Mouse (Mus musculus): ENCODE data around the gene Coasy. TPM values are rescaled to one million over a fixed set of nuclear protein-coding genes. Genes with fewer than 3 reads are reported as not detected.

Coasy gene
- total RNA-seq, 2 experiments from 2014 or later: 22.5 to 24.1 TPM

DNA sequence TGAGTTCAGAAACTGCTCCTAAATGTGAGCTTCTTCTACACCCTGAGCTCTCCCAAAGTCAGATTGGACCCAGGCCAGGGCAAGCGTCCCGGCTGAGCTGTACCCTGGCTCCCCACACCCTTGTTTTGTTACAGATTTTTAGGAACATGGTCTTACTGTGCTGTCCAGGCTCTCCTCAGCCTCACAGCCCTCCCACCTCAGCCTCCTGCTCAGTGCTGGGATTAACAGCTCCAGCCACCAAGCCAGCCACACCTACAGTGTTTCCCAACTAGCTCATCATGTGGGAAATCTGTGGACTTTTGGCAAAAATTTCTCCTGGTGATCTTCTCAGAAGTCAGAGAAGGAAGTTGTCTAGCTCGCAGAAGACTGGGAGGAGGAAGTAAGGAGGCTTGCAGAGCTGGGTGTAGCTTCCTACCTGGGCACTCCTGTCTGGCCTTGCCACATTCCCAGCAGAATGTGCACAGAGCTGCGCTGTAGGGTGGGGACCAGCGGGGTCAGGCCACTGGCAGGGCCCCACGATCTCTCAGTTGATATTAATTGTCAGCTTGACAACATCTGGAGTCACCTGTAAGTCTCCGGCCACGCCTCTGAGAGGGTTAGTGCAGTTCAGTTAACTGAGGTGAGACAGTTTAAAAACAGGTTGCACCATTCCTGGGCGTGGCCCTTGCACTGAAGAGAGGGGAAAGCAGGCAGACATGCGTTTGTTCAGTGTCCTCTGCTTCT lies 29.5 kb upstream of the Coasy start:
- intact Hi-C loops (cut with DNase I): no loop called here
- TF ChIP-seq CTCF (IDR thresholded peaks at IDR 0.05): no peak
- Histone ChIP-seq H3K4me3 (no peak overlapping the region), H3K27ac (peak overlapping the region; percentile 67)
- DNase-seq (ENCODE audit: extremely low spot score in 1 of 2, low spot score in 2 of 2): no peak

DNA sequence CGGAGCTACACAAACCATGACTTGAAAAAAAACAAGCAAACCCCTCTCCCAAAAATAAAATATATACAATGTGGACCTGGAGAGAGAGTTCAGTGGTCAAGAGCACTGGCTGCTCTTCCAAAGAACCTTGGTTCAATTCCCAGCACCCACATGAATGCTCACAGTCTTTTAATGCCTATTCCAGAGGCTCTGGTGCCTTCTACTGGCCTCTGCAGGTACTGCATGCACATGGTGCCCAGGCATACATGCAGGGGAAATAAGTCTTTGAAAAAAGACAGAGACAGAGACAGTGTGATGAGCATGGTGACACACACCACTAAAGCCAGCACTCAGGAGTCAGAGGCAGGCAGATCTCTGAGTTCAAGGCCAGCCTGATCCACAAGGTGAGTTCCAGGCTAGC lies 28.4 kb upstream of the Coasy start:
- Histone ChIP-seq H3K4me3 (no peak overlapping the region), H3K27ac (no peak overlapping the region)
- intact Hi-C loops (cut with DNase I): no loop called here
- TF ChIP-seq CTCF (IDR thresholded peaks at IDR 0.05): peak; percentile 49
- DNase-seq (ENCODE audit: extremely low spot score in 1 of 2, low spot score in 2 of 2): no peak

DNA sequence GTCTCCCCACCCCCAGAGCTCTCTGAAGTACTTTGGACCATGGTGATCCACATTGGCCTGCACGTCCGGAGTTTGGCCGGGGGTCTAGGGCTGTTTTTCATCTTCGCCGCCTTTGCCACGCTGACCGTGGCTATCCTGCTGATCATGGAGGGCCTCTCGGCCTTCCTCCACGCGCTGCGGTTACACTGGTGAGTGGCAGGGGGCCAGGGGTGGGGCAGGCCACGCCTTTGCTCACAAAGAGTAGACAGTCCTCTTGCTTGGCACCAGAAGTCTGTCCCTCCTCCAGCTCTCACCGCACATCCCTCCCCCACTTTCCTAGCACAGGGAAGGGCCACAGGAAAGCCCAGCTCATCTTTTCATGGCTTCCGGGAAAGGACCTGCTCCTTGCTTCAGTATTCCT lies 26.9 kb upstream of the Coasy start:
- no peak for TF ChIP-seq CTCF (IDR thresholded peaks at IDR 0.05)
- no peak for DNase-seq (ENCODE audit: extremely low spot score in 1 of 2, low spot score in 2 of 2)
- H3K4me3 ChIP-seq: no peak overlapping the region
- H3K27ac ChIP-seq: no peak overlapping the region
- intact Hi-C loops (cut with DNase I): no loop called here

DNA sequence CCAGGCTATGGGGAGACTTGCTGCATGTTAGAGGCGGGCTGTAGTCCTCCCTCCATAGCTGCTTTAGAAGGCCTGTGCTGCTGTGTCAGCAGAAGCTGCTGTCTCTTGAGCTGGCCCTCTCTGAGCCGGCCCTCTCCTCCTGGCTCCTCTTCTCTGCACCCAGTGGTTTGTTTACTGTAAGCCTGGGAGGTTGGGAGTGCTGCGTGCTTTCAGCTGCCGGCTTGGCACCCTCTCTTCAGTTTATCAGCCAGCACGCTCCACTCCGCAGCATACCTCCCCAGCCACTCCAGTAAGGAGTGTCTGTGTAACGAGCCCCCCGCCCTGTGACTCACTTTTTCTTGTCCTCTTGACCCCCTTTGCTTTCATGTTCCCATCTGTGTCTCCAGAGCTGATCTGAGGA lies 25.5 kb upstream of the Coasy start:
- no peak for TF ChIP-seq CTCF (IDR thresholded peaks at IDR 0.05)
- intact Hi-C loops (cut with DNase I): no loop called here
- Histone ChIP-seq H3K27ac (peak overlapping the region; percentile 67), H3K4me3 (no peak overlapping the region)
- DNase-seq (ENCODE audit: extremely low spot score in 1 of 2, low spot score in 2 of 2): no peak

DNA sequence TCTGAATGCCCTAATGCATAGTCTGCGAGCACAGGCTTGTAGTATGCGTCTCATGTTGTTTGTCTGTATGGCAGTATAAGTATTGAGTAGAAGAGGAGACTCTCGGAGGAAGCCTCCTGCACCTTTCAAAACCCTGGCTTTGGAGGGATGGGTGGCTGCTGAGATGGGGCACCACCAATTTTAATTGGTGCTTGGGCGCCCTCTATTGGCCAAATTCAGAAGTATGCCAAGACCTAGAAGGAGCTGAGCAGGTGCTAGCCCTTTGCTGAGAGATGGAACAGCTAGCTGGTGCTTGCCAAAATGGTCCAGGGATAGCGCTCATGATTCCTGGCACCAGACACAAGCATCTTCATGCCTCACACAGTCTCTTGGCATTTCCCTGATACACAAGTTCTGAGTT lies 24.5 kb upstream of the Coasy start:
- TF ChIP-seq CTCF (IDR thresholded peaks at IDR 0.05): peak; percentile 81
- intact Hi-C loops (cut with DNase I): loop anchor here (1.0 kb wide), 1 partner anchor 75 kb away; no protein-coding TSS in a partner anchor
- H3K27ac ChIP-seq: peak overlapping the region; percentile 80
- H3K4me3 ChIP-seq: no peak overlapping the region
- DNase-seq (ENCODE audit: extremely low spot score in 1 of 2, low spot score in 2 of 2): peak; percentile 78 to 84

DNA sequence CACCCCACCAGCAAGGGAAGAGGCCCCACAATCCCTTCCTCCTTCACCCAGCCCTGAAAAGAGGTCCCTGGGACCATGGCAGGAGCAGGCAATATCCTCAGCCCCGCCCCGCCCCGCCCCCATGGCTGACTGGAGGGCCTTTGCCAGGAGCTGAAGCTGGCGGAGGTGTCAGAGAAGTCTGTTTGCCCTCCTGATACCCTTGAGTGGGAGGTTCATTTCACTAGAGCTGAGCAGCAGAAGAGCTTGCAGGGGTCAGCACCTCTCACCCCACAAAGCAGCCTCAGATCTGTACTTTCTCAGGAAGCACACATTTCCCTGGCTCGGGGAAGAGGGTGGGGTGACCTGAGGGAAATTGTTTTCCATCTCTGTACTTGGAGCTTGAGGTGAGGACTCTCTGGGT lies 23.6 kb upstream of the Coasy start:
- peak overlapping the region; percentile 80 for H3K27ac ChIP-seq
- DNase-seq (ENCODE audit: extremely low spot score in 1 of 2, low spot score in 2 of 2): no peak

DNA sequence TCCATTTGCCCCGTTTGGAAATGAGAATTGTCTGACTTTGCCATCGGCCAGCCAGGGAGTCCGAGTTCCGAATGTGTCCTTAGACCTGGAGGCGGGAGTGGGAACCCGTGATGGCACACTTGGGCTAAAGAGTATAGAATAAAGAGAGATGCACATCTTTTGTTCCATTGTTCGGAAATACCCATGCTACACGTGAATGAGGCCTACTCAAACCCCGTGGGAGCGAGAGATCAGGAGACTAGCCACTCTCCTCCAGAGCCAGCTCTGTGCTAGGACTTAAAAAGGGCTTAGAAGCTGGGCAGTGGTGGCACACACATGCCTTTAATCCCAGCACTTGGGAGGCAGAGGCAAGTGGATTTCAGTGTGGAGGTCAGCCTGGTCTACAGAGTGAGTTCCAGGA lies 22.9 kb upstream of the Coasy start:
- Histone ChIP-seq H3K4me3 (no peak overlapping the region), H3K27ac (peak overlapping the region; percentile 60)
- intact Hi-C loops (cut with DNase I): no loop called here
- no peak for TF ChIP-seq CTCF (IDR thresholded peaks at IDR 0.05)
- DNase-seq (ENCODE audit: extremely low spot score in 1 of 2, low spot score in 2 of 2): no peak

More for the DNA sequence above, 23.6 kb upstream of the Coasy start:
- intact Hi-C loops (cut with DNase I): loop anchor here (1.0 kb wide), 1 partner anchor 75 kb away; no protein-coding TSS in a partner anchor
- no peak for TF ChIP-seq CTCF (IDR thresholded peaks at IDR 0.05)
- no peak overlapping the region for H3K4me3 ChIP-seq

DNA sequence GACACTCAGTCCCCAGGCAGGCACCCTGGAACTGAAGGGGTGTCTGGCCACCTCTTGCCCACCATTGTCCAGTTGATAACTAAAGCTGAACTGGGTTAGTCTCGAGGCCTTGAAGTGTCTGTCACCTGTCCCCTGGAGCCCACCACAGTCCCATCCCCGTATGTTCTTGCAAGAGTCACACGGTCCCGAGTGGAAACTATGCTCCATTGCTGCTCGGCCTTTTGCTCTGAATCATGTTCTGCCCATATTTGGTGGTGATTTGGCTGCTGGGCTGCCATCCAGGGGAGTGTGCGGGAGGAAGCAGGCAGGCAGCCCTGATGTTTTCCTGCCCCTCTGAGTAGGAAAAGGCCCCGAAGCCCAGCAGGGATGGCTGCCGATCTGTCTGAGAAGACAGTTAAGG lies 22.2 kb upstream of the Coasy start:
- Histone ChIP-seq H3K4me3 (no peak overlapping the region), H3K27ac (peak overlapping the region; percentile 60)
- peak; percentile 57 to 69 for DNase-seq (ENCODE audit: extremely low spot score in 1 of 2, low spot score in 2 of 2)
- intact Hi-C loops (cut with DNase I): no loop called here
- no peak for TF ChIP-seq CTCF (IDR thresholded peaks at IDR 0.05)

DNA sequence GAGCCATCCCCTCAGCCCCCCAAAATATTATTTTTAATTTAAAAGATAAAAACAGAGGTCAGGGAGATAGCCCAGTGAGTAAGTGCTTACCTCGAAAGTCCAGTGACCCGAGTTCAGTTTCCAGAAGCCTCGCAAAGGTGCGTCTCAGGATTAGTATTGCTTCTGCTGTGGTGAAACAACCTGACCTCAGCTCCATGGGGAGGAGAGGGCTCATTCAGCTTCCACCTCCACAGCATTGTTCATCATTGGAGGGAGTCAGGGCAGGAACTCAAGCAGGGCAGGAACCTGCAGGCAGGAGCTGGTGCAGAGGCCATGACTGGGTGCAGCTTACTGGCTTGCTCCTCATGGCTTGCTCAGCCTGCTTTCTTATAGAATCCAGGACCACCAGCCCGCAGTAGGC lies 21.3 kb upstream of the Coasy start:
- Histone ChIP-seq H3K27ac (peak overlapping the region; percentile 60), H3K4me3 (no peak overlapping the region)
- TF ChIP-seq CTCF (IDR thresholded peaks at IDR 0.05): no peak
- DNase-seq (ENCODE audit: extremely low spot score in 1 of 2, low spot score in 2 of 2): no peak
- intact Hi-C loops (cut with DNase I): no loop called here

DNA sequence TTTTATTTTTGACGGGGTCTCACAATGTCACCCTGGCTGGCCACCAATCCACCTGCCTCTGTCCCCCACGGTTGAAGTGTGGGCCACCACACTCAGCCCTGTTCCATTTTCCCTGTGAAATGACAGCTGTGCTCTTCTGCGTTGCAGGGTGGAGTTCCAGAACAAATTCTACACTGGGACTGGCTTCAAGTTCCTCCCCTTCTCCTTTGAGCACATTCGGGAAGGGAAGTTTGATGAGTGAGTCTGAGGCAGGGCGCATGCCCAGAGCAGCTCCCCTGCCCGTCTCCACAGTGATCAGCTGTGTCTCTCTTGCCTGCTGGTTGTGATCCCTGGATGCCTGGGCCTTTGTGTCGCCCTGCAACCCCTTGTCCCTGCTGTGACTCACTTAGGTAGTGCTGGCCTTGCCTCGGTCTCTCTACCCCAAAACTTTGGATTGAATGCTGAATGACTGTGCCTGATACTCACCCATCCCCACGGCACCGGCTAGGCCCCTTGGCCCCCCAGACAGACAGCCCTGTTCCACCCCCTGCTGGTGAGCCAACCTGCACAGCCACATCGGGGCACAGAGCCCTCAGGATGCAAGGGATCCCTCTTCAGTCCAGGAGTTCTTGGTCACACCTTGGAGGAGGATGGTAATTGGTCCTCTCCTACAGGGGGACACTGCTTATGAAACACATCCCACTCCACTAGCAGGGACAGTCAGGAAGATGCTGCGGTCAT lies 20.0 kb upstream of the Coasy start:
- Histone ChIP-seq H3K27ac (peak overlapping the region; percentile 80), H3K4me3 (no peak overlapping the region)
- no peak; the same call in 1 of the 2 replicates for TF ChIP-seq CTCF (IDR thresholded peaks at IDR 0.05)
- intact Hi-C loops (cut with DNase I): no loop called here
- no peak for DNase-seq (ENCODE audit: extremely low spot score in 1 of 2, low spot score in 2 of 2)

DNA sequence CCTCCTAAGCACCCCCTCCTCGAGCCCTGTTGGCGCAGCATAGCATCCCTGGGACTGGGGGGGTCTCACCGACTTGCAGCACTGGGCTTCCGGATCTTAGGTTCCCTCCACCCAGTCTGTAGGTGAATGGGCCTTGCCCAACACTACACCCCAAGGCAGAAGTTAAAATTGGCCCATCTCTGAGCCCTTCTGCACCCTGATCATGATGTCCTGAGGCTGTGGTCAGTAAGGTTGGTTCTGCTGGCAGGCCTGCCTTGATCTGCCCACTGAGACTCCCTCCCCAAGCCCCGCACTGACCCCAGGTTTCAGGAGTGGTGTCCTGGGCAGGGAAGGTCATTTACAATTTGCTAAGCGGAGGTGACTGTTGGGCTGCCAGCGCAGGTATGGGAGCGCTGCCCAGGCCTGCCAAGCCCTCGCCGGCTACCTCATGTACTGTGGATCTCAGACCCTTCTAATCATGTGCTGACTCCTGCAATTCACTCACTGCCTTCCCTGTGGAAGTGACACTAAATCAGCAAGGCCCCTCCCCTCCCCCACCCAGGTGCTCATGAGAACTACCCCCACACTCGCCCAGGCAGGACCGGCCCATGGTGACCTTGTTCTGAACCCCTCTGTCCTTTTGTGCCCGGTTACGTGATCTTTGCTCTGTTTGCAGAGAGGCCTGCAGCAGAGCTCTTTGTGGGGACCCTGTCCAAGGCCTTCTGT lies 19.2 kb upstream of the Coasy start:
- intact Hi-C loops (cut with DNase I): no loop called here
- no peak for TF ChIP-seq CTCF (IDR thresholded peaks at IDR 0.05)
- DNase-seq (ENCODE audit: extremely low spot score in 1 of 2, low spot score in 2 of 2): no peak
- no peak overlapping the region for H3K4me3 ChIP-seq
- H3K27ac ChIP-seq: peak overlapping the region; percentile 80
